Mouse (Mus musculus) neural tube, embryonic 11.5 days (tissue): ENCODE measurements at regions not wholly inside any gene's neighbourhood (a gene's known extent, or its start where the extent isn't known, plus 50 kb on each side); places are given as distances from the start of the nearest gene placed in this dataset.

ENCODE experiments used
- ATAC-seq: fragments of 200-750 bp; cut with Nextera tagmentation; 2 replicates; pipeline ENCODE4 v1.8.0; 2017; ENCODE audit warnings: moderate number of reproducible peaks, mild to moderate bottlenecking, moderate TSS enrichment, moderate library complexity; ENCODE audit not compliant: insufficient read depth, low FRiP score, low TSS enrichment
- DNase-seq: peaks from one replicate; pipeline ENCODE4 v3.0.0-alpha.2; 2015; ENCODE audit warnings: low spot score
- H3K27ac ChIP-seq: fragments of 300-500 bp; sonication (generic); 2 replicates; pipeline ENCODE4 v1.5.1; 2014; ENCODE audit warnings: low read depth, mild to moderate bottlenecking, low read length
- H3K27me3 ChIP-seq: fragments of 300-500 bp; sonication (generic); 2 replicates; pipeline ENCODE4 v1.6.1; 2014; ENCODE audit warnings: mild to moderate bottlenecking, low read length, mixed read lengths; ENCODE audit not compliant: control insufficient read depth, insufficient read depth
- H3K36me3 ChIP-seq: fragments of 300-500 bp; sonication (generic); 2 replicates; pipeline ENCODE4 v1.6.1; 2014; ENCODE audit warnings: mild to moderate bottlenecking, low read length, moderate library complexity, mixed read lengths; ENCODE audit not compliant: control insufficient read depth, insufficient read depth
- H3K4me1 ChIP-seq: fragments of 300-500 bp; sonication (generic); 2 replicates; pipeline ENCODE4 v1.6.1; 2014; ENCODE audit warnings: low read length, mixed read lengths; ENCODE audit not compliant: control insufficient read depth, insufficient read depth
- H3K4me2 ChIP-seq: fragments of 300-500 bp; sonication (generic); 2 replicates; pipeline ENCODE4 v1.6.1; 2014; ENCODE audit warnings: low read depth, mild to moderate bottlenecking, moderate library complexity
- H3K4me3 ChIP-seq: fragments of 300-500 bp; sonication (generic); 2 replicates; pipeline ENCODE4 v1.5.1; 2014; ENCODE audit warnings: low read depth, low read length
- H3K9ac ChIP-seq: fragments of 300-500 bp; sonication (generic); 2 replicates; pipeline ENCODE4 v1.6.1; 2014; ENCODE audit warnings: mild to moderate bottlenecking, low read length
- H3K9me3 ChIP-seq: fragments of 300-500 bp; sonication (generic); 2 replicates; pipeline ENCODE4 v1.6.1; 2016; ENCODE audit warnings: low read length; ENCODE audit not compliant: control insufficient read depth
- WGBS: fragments of 180-500 bp; shearing (Covaris S2); extraction: QIAGEN DNeasy Blood & Tissue Kit; methylation state at CpG from one replicate; pipeline ENCODE4 v1.1.7; 2014; 5-methylcytosine and 5-hydroxymethylcytosine counted together

- Histone ChIP-seq H3K27me3 (no peaks in the 10 kb centered on the region), H3K9me3 (no peaks in the 10 kb centered on the region), H3K36me3 (no peaks in the 10 kb centered on the region), H3K4me2 (no peak overlapping the region), H3K27ac (no peak overlapping the region), H3K4me1 (no peaks in the 10 kb centered on the region), H3K9ac (no peak overlapping the region), H3K4me3 (no peak overlapping the region)
- WGBS: 47% methylated on average over 1 of the region's 1 CpGs
- no peak for ATAC-seq
- DNase-seq: no peak
These were observed 1344.4 kb downstream of the Mat2b start for GRCm38 (mm10) chr11:39350616-39351015.
